Mouse (Mus musculus) megakaryocyte, embryonic 14.5 days (primary cell): ENCODE measurements around the gene Iqub.

ENCODE experiments used
- FLI1 ChIP-seq: IDR thresholded peaks from 2 replicates; pipeline ENCODE4 v1.6.1; 2012; ENCODE audit warnings: low read length, inconsistent platforms, mixed read lengths
- GATA1 ChIP-seq: IDR thresholded peaks from 3 replicates; pipeline ENCODE4 v1.6.1; 2012; ENCODE audit warnings: mixed read lengths, low read length, inconsistent platforms, borderline replicate concordance

DNA sequence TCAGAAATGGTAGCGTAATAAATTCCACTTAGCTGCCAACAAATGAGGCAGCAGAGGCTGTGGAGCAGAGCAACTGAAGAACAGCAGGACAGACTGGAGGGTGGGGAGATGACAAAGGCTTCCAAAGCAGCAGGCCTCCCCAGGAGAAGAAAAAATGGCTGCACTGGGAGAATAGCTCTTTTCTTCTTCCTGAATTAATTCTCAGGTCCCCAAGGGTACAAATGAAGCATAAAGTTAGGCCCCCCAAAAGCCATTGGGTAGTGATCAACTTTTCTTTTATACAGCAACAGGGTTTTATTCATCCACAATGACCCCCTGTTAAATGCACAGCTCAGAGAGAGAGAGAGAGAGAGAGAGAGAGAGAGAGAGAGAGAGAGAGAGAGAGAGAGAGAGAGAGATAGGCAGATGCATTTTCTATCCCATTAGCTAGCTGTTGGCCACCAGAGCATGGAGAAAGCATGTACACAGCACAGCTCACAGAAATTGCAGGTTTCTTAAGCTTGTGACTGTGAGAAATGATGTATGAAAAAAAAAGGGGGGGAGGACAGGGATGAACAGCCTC is 44.2 kb downstream of the Iqub start:
- TF ChIP-seq GATA1 = no peak
- no peak for TF ChIP-seq FLI1
